Mouse (Mus musculus) MEL (cell line): ENCODE results near the gene Gm28047. TPM values are rescaled to one million over a fixed set of nuclear protein-coding genes. Genes with fewer than 3 reads are reported as not detected.
A peak's percentile ranks its signal among the peaks of the same experiment; 100 is the strongest.

Source experiments
- DNase-seq: peaks from one replicate; pipeline ENCODE4 v3.0.0; 2011; ENCODE audit warnings: low read depth, low spot score
- H3K27ac ChIP-seq: 2 replicates; pipeline ENCODE4 v1.5.1; 2012; ENCODE audit warnings: low read depth, mild to moderate bottlenecking, control low read depth, low read length, moderate library complexity; ENCODE audit not compliant: control insufficient read depth
- H3K27me3 ChIP-seq, 2 experiments: fragments of 150-350 bp in 1 of 2; sonication (generic) in 1 of 2; 2 replicates each; pipeline ENCODE4 v1.6.1; 2012; ENCODE audit warnings: low read length in 2 of 2, mild to moderate bottlenecking in 2 of 2, improper control_type of control experiment in 1 of 2, moderate library complexity in 1 of 2; ENCODE audit not compliant: insufficient read depth in 2 of 2, control insufficient read depth in 1 of 2
- H3K36me3 ChIP-seq, 2 experiments: 2 replicates each; pipeline ENCODE4 v1.6.1; 2012 to 2014; ENCODE audit warnings: low read length in 2 of 2, improper control_type of control experiment in 1 of 2, inconsistent platforms in 1 of 2, mild to moderate bottlenecking in 1 of 2; ENCODE audit not compliant: insufficient read depth in 2 of 2, control insufficient read depth in 1 of 2
- H3K4me1 ChIP-seq, 2 experiments: fragments of 150-350 bp in 1 of 2; sonication (generic) in 1 of 2; 2 replicates each; pipeline ENCODE4 v1.6.1; 2012; ENCODE audit warnings: low read length in 2 of 2, improper control_type of control experiment in 1 of 2, mild to moderate bottlenecking in 1 of 2; ENCODE audit not compliant: insufficient read depth in 2 of 2, control insufficient read depth in 1 of 2
- H3K4me3 ChIP-seq, 2 experiments: fragments of 150-350 bp in 1 of 2; sonication (generic) in 1 of 2; 2 replicates each; pipeline ENCODE4 v1.5.1; 2012; ENCODE audit warnings: low read depth in 2 of 2, low read length in 2 of 2, mild to moderate bottlenecking in 2 of 2, moderate library complexity in 2 of 2, control low read depth in 1 of 2, improper control_type of control experiment in 1 of 2; ENCODE audit not compliant: control insufficient read depth in 1 of 2, insufficient read depth in 1 of 2
- H3K79me2 ChIP-seq: 2 replicates; pipeline ENCODE4 v1.6.1; 2012; ENCODE audit warnings: mild to moderate bottlenecking, low read length, moderate library complexity; ENCODE audit not compliant: control insufficient read depth, poor library complexity, insufficient read depth
- H3K9ac ChIP-seq: 2 replicates; pipeline ENCODE4 v1.6.1; 2012; ENCODE audit warnings: low read depth, mild to moderate bottlenecking, control low read depth, low read length, moderate library complexity; ENCODE audit not compliant: control insufficient read depth, poor library complexity, severe bottlenecking
- H3K9me3 ChIP-seq: fragments of 150-350 bp; sonication (generic); replicated peaks from 2 replicates; pipeline ENCODE4 v1.6.1; 2012; ENCODE audit warnings: mild to moderate bottlenecking, low read length, improper control_type of control experiment, moderate library complexity; ENCODE audit not compliant: insufficient read depth
- BHLHE40 ChIP-seq: IDR thresholded peaks from 2 replicates; pipeline ENCODE4 v1.6.1; 2012; ENCODE audit warnings: low read depth, mild to moderate bottlenecking, inconsistent platforms, low read length, improper control_type of control experiment, borderline replicate concordance
- CHD1 ChIP-seq: IDR thresholded peaks from 2 replicates; pipeline ENCODE4 v1.6.1; 2012; ENCODE audit warnings: low read depth, mild to moderate bottlenecking, inconsistent platforms, low read length, improper control_type of control experiment
- CHD2 ChIP-seq: IDR thresholded peaks from 2 replicates; pipeline ENCODE4 v1.6.1; 2011; ENCODE audit warnings: low read length, improper control_type of control experiment
- CTCF ChIP-seq, 3 experiments: IDR thresholded peaks in 2 of 3; conservative IDR thresholded peaks in 1 of 3; 2 replicates each; pipeline ENCODE4 v1.5.1; 2011 to 2012; ENCODE audit warnings: low read length in 3 of 3, low read depth in 2 of 3, mild to moderate bottlenecking in 2 of 3, improper control_type of control experiment in 1 of 3, inconsistent platforms in 1 of 3, mixed read lengths in 1 of 3, moderate library complexity in 1 of 3; ENCODE audit not compliant: control insufficient read depth in 1 of 3, insufficient read depth in 1 of 3, poor library complexity in 1 of 3, severe bottlenecking in 1 of 3
- E2F4 ChIP-seq: IDR thresholded peaks from 2 replicates; pipeline ENCODE4 v1.6.1; 2011; ENCODE audit warnings: low read depth, low read length, improper control_type of control experiment, borderline replicate concordance
- ETS1 ChIP-seq: IDR thresholded peaks from 2 replicates; pipeline ENCODE4 v1.6.1; 2012; ENCODE audit warnings: low read depth, mild to moderate bottlenecking, inconsistent platforms, low read length, improper control_type of control experiment, moderate library complexity
- GABPA ChIP-seq: IDR thresholded peaks from 2 replicates; pipeline ENCODE4 v1.6.1; 2012; ENCODE audit warnings: low read depth, mild to moderate bottlenecking, inconsistent platforms, low read length, improper control_type of control experiment, moderate library complexity
- HCFC1 ChIP-seq: IDR thresholded peaks from 2 replicates; pipeline ENCODE4 v1.6.1; 2012; ENCODE audit warnings: low read depth, mild to moderate bottlenecking, inconsistent platforms, low read length, improper control_type of control experiment, moderate library complexity
- KAT2A ChIP-seq: conservative IDR thresholded peaks from 2 replicates; pipeline ENCODE4 v1.6.1; 2012; ENCODE audit warnings: low read depth, low read length, improper control_type of control experiment, inconsistent platforms
- MAX ChIP-seq: IDR thresholded peaks from 2 replicates; pipeline ENCODE4 v1.6.1; 2011; ENCODE audit warnings: low read length, improper control_type of control experiment
- MAZ ChIP-seq: IDR thresholded peaks from 2 replicates; pipeline ENCODE4 v1.6.1; 2012; ENCODE audit warnings: low read depth, mild to moderate bottlenecking, inconsistent platforms, low read length, improper control_type of control experiment
- MEF2A ChIP-seq: IDR thresholded peaks from 2 replicates; pipeline ENCODE4 v1.6.1; 2014; ENCODE audit warnings: low read depth, mild to moderate bottlenecking, inconsistent platforms, low read length, improper control_type of control experiment; ENCODE audit not compliant: poor library complexity, insufficient replicate concordance, severe bottlenecking; ENCODE audit errors: extremely low read depth
- MXI1 ChIP-seq: IDR thresholded peaks from 2 replicates; pipeline ENCODE4 v1.6.1; 2011; ENCODE audit warnings: mild to moderate bottlenecking, low read depth, low read length, improper control_type of control experiment
- NELFE ChIP-seq: IDR thresholded peaks from 2 replicates; pipeline ENCODE4 v1.6.1; 2011; ENCODE audit warnings: low read depth, low read length, improper control_type of control experiment
- NRF1 ChIP-seq: IDR thresholded peaks from 2 replicates; pipeline ENCODE4 v1.6.1; 2014; ENCODE audit warnings: low read depth, mild to moderate bottlenecking, inconsistent platforms, low read length, improper control_type of control experiment, moderate library complexity; ENCODE audit not compliant: poor library complexity, insufficient read depth, severe bottlenecking
- POLR2A ChIP-seq, 2 experiments: IDR thresholded peaks; 2 replicates each; pipeline ENCODE4 v1.6.1; 2011 to 2012; ENCODE audit warnings: low read length in 2 of 2, mild to moderate bottlenecking in 2 of 2, control low read depth in 1 of 2, improper control_type of control experiment in 1 of 2, low read depth in 1 of 2, moderate library complexity in 1 of 2; ENCODE audit not compliant: control insufficient read depth in 1 of 2, insufficient read depth in 1 of 2, poor library complexity in 1 of 2
- POLR2AphosphoS5 ChIP-seq: IDR thresholded peaks from 2 replicates; pipeline ENCODE4 v1.6.1; 2012; ENCODE audit warnings: low read depth, borderline replicate concordance, mild to moderate bottlenecking, inconsistent platforms, low read length, moderate library complexity, mixed read lengths
- RAD21 ChIP-seq: IDR thresholded peaks from 2 replicates; pipeline ENCODE4 v1.6.1; 2011; ENCODE audit warnings: mild to moderate bottlenecking, low read depth, low read length, improper control_type of control experiment
- RCOR1 ChIP-seq: IDR thresholded peaks from 2 replicates; pipeline ENCODE4 v1.6.1; 2012; ENCODE audit warnings: low read depth, mild to moderate bottlenecking, inconsistent platforms, low read length, improper control_type of control experiment
- TAL1 ChIP-seq: IDR thresholded peaks from 2 replicates; pipeline ENCODE4 v1.6.1; 2012; ENCODE audit warnings: mild to moderate bottlenecking, inconsistent platforms, low read length, moderate library complexity, mixed read lengths
- TBP ChIP-seq: IDR thresholded peaks from 2 replicates; pipeline ENCODE4 v1.8.0; 2011; ENCODE audit warnings: low read depth, low read length, improper control_type of control experiment
- UBTF ChIP-seq: IDR thresholded peaks from 2 replicates; pipeline ENCODE4 v1.6.1; 2012; ENCODE audit warnings: low read depth, mild to moderate bottlenecking, inconsistent platforms, low read length, improper control_type of control experiment, moderate library complexity, borderline replicate concordance; ENCODE audit not compliant: insufficient read depth
- USF1 ChIP-seq: IDR thresholded peaks from 2 replicates; pipeline ENCODE4 v1.6.1; 2014; ENCODE audit warnings: low read depth, mild to moderate bottlenecking, inconsistent platforms, low read length, improper control_type of control experiment, moderate library complexity
- ZC3H11A ChIP-seq: IDR thresholded peaks from 2 replicates; pipeline ENCODE4 v1.6.1; 2012; ENCODE audit warnings: low read depth, mild to moderate bottlenecking, inconsistent platforms, low read length, improper control_type of control experiment
- ZKSCAN1 ChIP-seq: IDR thresholded peaks from 2 replicates; pipeline ENCODE4 v1.6.1; 2012; ENCODE audit warnings: low read depth, mild to moderate bottlenecking, inconsistent platforms, low read length, improper control_type of control experiment, moderate library complexity
- ZMIZ1 ChIP-seq: IDR thresholded peaks from 2 replicates; pipeline ENCODE4 v1.6.1; 2012; ENCODE audit warnings: low read depth, mild to moderate bottlenecking, inconsistent platforms, low read length, improper control_type of control experiment, moderate library complexity
- ZNF384 ChIP-seq: IDR thresholded peaks from 2 replicates; pipeline ENCODE4 v1.6.1; 2012; ENCODE audit warnings: low read depth, mild to moderate bottlenecking, inconsistent platforms, low read length, improper control_type of control experiment
- polyA plus RNA-seq, 2 experiments: library from polyadenylated mRNA; stranded (reverse) in 1 of 2; unstranded in 1 of 2; fragments of >175 nt in 1 of 2; fragments of >200 nt in 1 of 2; gene quantifications; 2 replicates each; pipeline versions ENCODE4 v1.2.1 to v1.2.4; 2012; ENCODE audit warnings: low replicate concordance in 2 of 2, low read depth in 1 of 2; ENCODE audit not compliant: insufficient read length in 2 of 2, insufficient read depth in 1 of 2, missing spikeins in 1 of 2
- total RNA-seq: library from RNA; depleted of rRNA; stranded (reverse); fragments of 300-350 nt; gene quantifications from 2 replicates; pipeline ENCODE4 v1.2.3, GENCODE M21; 2012

Gm28047 gene
- total and polyA plus RNA-seq, 3 experiments: 0.52 TPM; not detected in 2

GRCm38 (mm10) chr15:102671721-102672214, 46.9 kb upstream of the Gm28047 start:
- H3K27ac ChIP-seq: no peak overlapping the region
- H3K4me3 ChIP-seq: no peak overlapping the region
- H3K4me1 ChIP-seq: peaks cover 4 to 10% of the 10 kb centered on the region in 2 experiments
- H3K36me3 ChIP-seq: peaks cover 8 to 22% of the 10 kb centered on the region in 2 experiments
- H3K9ac ChIP-seq: peak overlapping the region; percentile 48; the same call in 1 of the 2 replicates
- H3K79me2 ChIP-seq: peaks cover 19% of the 10 kb centered on the region
- TF ChIP-seq NELFE (no peak), POLR2A (IDR thresholded peaks at IDR 0.05; ENCODE audit: control insufficient read depth in 1 of 2, insufficient read depth in 1 of 2, low read depth in 1 of 2, low read length in 2 of 2, poor library complexity in 1 of 2) (0 out of 4 replicates have a peak, but pooled peaks of 1 of the 2 experiments have one; percentile 2)
- no peak for DNase-seq
- H3K9me3 ChIP-seq: no peaks in the 10 kb centered on the region
- H3K27me3 ChIP-seq: no peaks in the 10 kb centered on the region

DNA sequence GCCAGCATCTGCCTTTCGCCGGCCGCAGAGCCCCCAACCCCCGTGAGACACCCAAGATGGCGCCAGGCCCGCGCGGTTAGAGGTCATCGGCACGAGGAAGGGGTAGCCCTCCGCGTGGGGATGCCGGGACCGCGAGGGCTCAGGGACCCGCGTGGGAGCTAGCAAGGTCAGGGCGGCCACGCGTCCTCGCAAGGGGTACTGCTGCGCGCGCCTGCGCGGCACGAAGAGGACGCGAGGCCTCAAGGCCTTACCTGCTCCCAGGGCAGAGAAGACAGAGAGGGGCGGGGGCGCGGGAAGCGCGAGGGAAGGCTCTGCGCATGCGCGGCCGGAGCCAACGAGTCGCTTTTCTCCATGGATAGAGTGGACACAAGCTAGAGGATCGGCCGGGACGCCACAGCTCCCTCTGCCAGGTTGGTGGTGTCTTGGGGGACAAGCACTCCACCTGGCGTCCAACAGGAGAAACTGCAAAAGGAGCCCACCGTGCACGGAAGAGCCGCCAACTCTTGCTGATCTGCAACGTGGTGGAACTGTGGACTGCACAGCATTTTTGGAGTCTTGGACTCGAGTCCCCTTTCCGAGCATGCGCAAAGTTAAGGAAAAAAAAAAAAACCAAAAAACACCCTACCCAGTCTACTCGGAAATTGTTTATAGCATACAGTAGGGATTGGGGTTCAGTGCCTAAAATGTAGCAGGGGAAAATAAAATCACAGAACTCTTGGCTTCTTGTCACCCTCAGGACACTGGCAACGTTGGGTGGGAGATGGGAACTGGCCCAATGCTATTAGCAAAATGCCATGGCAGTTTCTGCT, 46.1 kb upstream of the Gm28047 start:
- H3K79me2 ChIP-seq: peaks cover 19% of the 10 kb centered on the region
- peak overlapping the region; percentile 96 for H3K9ac ChIP-seq
- H3K27me3 ChIP-seq: no peaks in the 10 kb centered on the region
- H3K4me3 ChIP-seq: peak overlapping the region; percentile 77 to 85
- peak overlapping the region; percentile 86 for H3K27ac ChIP-seq
- H3K36me3 ChIP-seq: peaks cover 8 to 22% of the 10 kb centered on the region in 2 experiments
- DNase-seq: peak; percentile 100
- no peaks in the 10 kb centered on the region for H3K9me3 ChIP-seq
- peaks cover 4 to 10% of the 10 kb centered on the region in 2 experiments for H3K4me1 ChIP-seq
- TF ChIP-seq USF1: no peak; the same call in 1 of the 2 replicates
- peak; percentile 69; the same call in 1 of the 2 replicates for TF ChIP-seq RCOR1
- TF ChIP-seq MXI1: peak; percentile 78; the same call in 1 of the 2 replicates
- no peak for TF ChIP-seq BHLHE40
- TF ChIP-seq ETS1: peak; percentile 76
- TF ChIP-seq MEF2A: no peak
- TF ChIP-seq MAZ: peak; percentile 97; the same call in 1 of the 2 replicates
- TF ChIP-seq POLR2A (IDR thresholded peaks at IDR 0.05; ENCODE audit: control insufficient read depth in 1 of 2, insufficient read depth in 1 of 2, low read depth in 1 of 2, low read length in 2 of 2, poor library complexity in 1 of 2): peak; percentile 92 to 97
- TF ChIP-seq TBP: peak; percentile 92; the same call in 1 of the 2 replicates
- no peak for TF ChIP-seq ZKSCAN1
- peak; percentile 88 for TF ChIP-seq MAX
- TF ChIP-seq ZNF384: peak; percentile 87
- peak; percentile 94 for TF ChIP-seq NRF1
- peak; percentile 96 for TF ChIP-seq NELFE
- TF ChIP-seq GABPA: peak; percentile 90; the same call in 1 of the 2 replicates
- peak; percentile 93 for TF ChIP-seq E2F4
- no peak for TF ChIP-seq CHD1
- peak; percentile 96 to 100 (median 100) for TF ChIP-seq CTCF (IDR thresholded peaks at IDR 0.05 in 2 of 3, conservative IDR thresholded peaks at IDR 0.05 in 1 of 3; ENCODE audit: control insufficient read depth in 1 of 3, insufficient read depth in 1 of 3, low read depth in 2 of 3, low read length in 3 of 3, poor library complexity in 1 of 3, severe bottlenecking in 1 of 3)
- TF ChIP-seq KAT2A: peak; percentile 83
- TF ChIP-seq CHD2: no peak
- no peak for TF ChIP-seq TAL1
- 0 out of 2 replicates have a peak, but pooled peaks have one; percentile 67 for TF ChIP-seq POLR2AphosphoS5
- peak; percentile 59; the same call in 1 of the 2 replicates for TF ChIP-seq ZMIZ1
- TF ChIP-seq ZC3H11A: peak; percentile 75
- TF ChIP-seq HCFC1: peak; percentile 93
- no peak for TF ChIP-seq UBTF
- TF ChIP-seq RAD21: peak; percentile 57
